Mouse (Mus musculus) spleen, postnatal 36 days (tissue): ENCODE data around the gene Tnfrsf9.

Experiments
- DNase-seq, 2 experiments: peaks; one replicate each; pipeline ENCODE4 v3.0.0; 2022; ENCODE audit warnings: low spot score in 2 of 2, mixed read lengths in 1 of 2

The Tnfrsf9 gene

GRCm38 (mm10) chr4:150914290-150914733, at the start of gene Tnfrsf9, which contains the start of gene Park7:
Tnfrsf9 (plus strand) TSS chr4:150914562.
Park7 (minus strand) TSS chr4:150914437.
- peak; percentile 95 to 96 for DNase-seq

- DNase-seq: no peak
Measured at GRCm38 (mm10) chr4:150865371-150865770, 49.0 kb upstream of the Tnfrsf9 start.

GRCm38 (mm10) chr4:150866069-150866468, 48.3 kb upstream of the Tnfrsf9 start:
- no peak for DNase-seq

GRCm38 (mm10) chr4:150866494-150866893, 47.9 kb upstream of the Tnfrsf9 start:
- no peak for DNase-seq

- DNase-seq: no peak
Measured at GRCm38 (mm10) chr4:150868161-150868560, 46.2 kb upstream of the Tnfrsf9 start.

GRCm38 (mm10) chr4:150868859-150869258, 45.5 kb upstream of the Tnfrsf9 start:
- DNase-seq: no peak

GRCm38 (mm10) chr4:150869276-150870197, 44.8 kb upstream of the Tnfrsf9 start:
- no peak for DNase-seq

GRCm38 (mm10) chr4:150870963-150871391, 43.4 kb upstream of the Tnfrsf9 start:
- no peak for DNase-seq

- DNase-seq: no peak
Measured at GRCm38 (mm10) chr4:150871392-150872138, 42.8 kb upstream of the Tnfrsf9 start.

GRCm38 (mm10) chr4:150872139-150872651, 42.2 kb upstream of the Tnfrsf9 start:
- DNase-seq: no peak

- DNase-seq: no peak
Measured at GRCm38 (mm10) chr4:150872681-150873080, 41.7 kb upstream of the Tnfrsf9 start.

GRCm38 (mm10) chr4:150874416-150874815, 39.9 kb upstream of the Tnfrsf9 start:
- peak; percentile 11 to 28 for DNase-seq

- no peak for DNase-seq
Measured at GRCm38 (mm10) chr4:150875393-150875792, 39.0 kb upstream of the Tnfrsf9 start.

- DNase-seq: no peak
Measured at GRCm38 (mm10) chr4:150879631-150880030, 34.7 kb upstream of the Tnfrsf9 start.

GRCm38 (mm10) chr4:150880364-150880763, 34.0 kb upstream of the Tnfrsf9 start:
- no peak for DNase-seq

GRCm38 (mm10) chr4:150882632-150883031, 31.7 kb upstream of the Tnfrsf9 start:
- DNase-seq: no peak

- DNase-seq: no peak
Measured at GRCm38 (mm10) chr4:150887903-150888302, 26.5 kb upstream of the Tnfrsf9 start.

- no peak for DNase-seq
Measured at GRCm38 (mm10) chr4:150888492-150888891, 25.9 kb upstream of the Tnfrsf9 start.

GRCm38 (mm10) chr4:150889273-150889954, 24.9 kb upstream of the Tnfrsf9 start:
- no peak for DNase-seq

- DNase-seq: no peak
Measured at GRCm38 (mm10) chr4:150889955-150890315, 24.4 kb upstream of the Tnfrsf9 start.

GRCm38 (mm10) chr4:150891308-150891707, 23.1 kb upstream of the Tnfrsf9 start:
- DNase-seq: no peak
